Mouse (Mus musculus) midbrain, embryonic 12.5 days (tissue): ENCODE results near the gene Sptlc2. TPM values are rescaled to one million over a fixed set of nuclear protein-coding genes. Genes with fewer than 3 reads are reported as not detected.

Experiments used
- ATAC-seq: fragments of 200-750 bp; cut with Nextera tagmentation; 2 replicates; pipeline ENCODE4 v1.8.0; 2017; ENCODE audit warnings: low read depth, moderate TSS enrichment, moderate library complexity; ENCODE audit not compliant: low FRiP score
- H3K27ac ChIP-seq: fragments of 300-500 bp; sonication (generic); replicated peaks from 2 replicates; pipeline ENCODE4 v1.5.1; 2016; ENCODE audit warnings: mild to moderate bottlenecking
- H3K27me3 ChIP-seq: fragments of 300-500 bp; sonication (generic); 2 replicates; pipeline ENCODE4 v1.6.1; 2016; ENCODE audit warnings: mild to moderate bottlenecking
- H3K36me3 ChIP-seq: fragments of 300-500 bp; sonication (generic); 2 replicates; pipeline ENCODE4 v1.6.1; 2016
- H3K4me1 ChIP-seq: fragments of 300-500 bp; sonication (generic); 2 replicates; pipeline ENCODE4 v1.6.1; 2016
- H3K4me2 ChIP-seq: fragments of 300-500 bp; sonication (generic); replicated peaks from 2 replicates; pipeline ENCODE4 v1.6.1; 2016; ENCODE audit warnings: mild to moderate bottlenecking, moderate library complexity
- H3K4me3 ChIP-seq: fragments of 300-500 bp; sonication (generic); 2 replicates; pipeline ENCODE4 v1.5.1; 2016; ENCODE audit warnings: mild to moderate bottlenecking
- H3K9ac ChIP-seq: fragments of 300-500 bp; sonication (generic); replicated peaks from 2 replicates; pipeline ENCODE4 v1.6.1; 2016; ENCODE audit warnings: mild to moderate bottlenecking, moderate library complexity
- H3K9me3 ChIP-seq: fragments of 300-500 bp; sonication (generic); 2 replicates; pipeline ENCODE4 v1.6.1; 2016; ENCODE audit warnings: mild to moderate bottlenecking
- WGBS: fragments of 180-500 bp; shearing (Covaris S2); methylation state at CpG from one replicate; pipeline ENCODE4 v1.1.7; 2016; 5-methylcytosine and 5-hydroxymethylcytosine counted together
- polyA plus RNA-seq: library from polyadenylated mRNA; unstranded; fragments of >200 nt; fragmentation: Nextera tagmentation; extraction: Ambion mirVana; gene quantifications from 2 replicates; pipeline ENCODE4 v1.2.1, GENCODE M21; 2016

Gene Sptlc2
- polyA plus RNA-seq, 1 experiment from 2014 or later, result 65.2 TPM

DNA sequence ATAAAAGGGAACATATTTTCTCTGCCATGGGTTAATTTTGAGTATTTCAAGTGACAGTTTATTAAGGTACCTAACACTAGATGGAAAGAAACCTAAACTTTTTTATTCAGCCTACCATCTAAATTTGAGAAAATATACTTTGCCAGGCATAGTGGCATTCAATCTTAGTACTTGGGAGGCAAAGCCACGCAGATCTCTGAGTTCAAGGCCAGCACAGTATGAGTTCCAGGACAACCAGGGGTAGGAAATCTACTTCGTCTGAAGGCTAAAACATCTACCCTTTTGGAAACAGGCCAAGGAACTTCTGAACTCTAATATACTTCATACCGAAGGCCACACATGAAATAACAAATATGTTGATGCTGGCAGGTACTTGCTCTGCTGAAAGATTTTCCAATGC is 26.0 kb downstream of the Sptlc2 start:
- ATAC-seq, result no peak
- Histone ChIP-seq H3K9me3 (no peaks in the 10 kb centered on the region), H3K36me3 (0 out of 2 replicates have a peak, but pooled peaks cover 3% of the 10 kb centered on the region), H3K9ac (no peak overlapping the region), H3K4me1 (no peaks in the 10 kb centered on the region), H3K27me3 (no peaks in the 10 kb centered on the region), H3K4me3 (no peak overlapping the region), H3K27ac (no peak overlapping the region), H3K4me2 (no peak overlapping the region)
- 77% methylated on average over 3 of the region's 3 CpGs for WGBS

DNA sequence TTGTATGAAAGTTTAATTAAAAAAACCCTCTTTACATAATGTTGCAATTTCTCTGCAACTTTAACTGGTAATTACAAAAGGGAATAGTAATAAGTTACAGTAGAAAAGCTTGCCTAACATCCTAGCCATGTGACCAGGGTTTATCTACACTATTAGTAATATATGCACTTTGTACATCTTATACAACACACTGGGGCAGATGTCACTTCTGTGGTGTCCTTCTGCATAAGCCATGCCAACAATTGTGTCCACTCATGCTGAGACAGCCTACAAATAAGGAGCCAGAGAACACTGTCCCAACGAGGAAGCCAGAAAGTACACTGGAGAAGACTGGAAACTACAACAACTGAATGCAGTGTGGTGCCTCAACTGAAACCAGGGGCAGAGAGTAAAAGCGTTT is 40.1 kb downstream of the Sptlc2 start:
- Histone ChIP-seq H3K4me1 (no peaks in the 10 kb centered on the region), H3K4me2 (no peak overlapping the region), H3K4me3 (no peak overlapping the region), H3K36me3 (peaks cover 11% of the 10 kb centered on the region; the same call in 1 of the 2 replicates), H3K27me3 (no peaks in the 10 kb centered on the region), H3K9me3 (no peaks in the 10 kb centered on the region), H3K27ac (no peak overlapping the region), H3K9ac (no peak overlapping the region)
- WGBS, result 75% methylated on average over 2 of the region's 2 CpGs
- ATAC-seq, result no peak

DNA sequence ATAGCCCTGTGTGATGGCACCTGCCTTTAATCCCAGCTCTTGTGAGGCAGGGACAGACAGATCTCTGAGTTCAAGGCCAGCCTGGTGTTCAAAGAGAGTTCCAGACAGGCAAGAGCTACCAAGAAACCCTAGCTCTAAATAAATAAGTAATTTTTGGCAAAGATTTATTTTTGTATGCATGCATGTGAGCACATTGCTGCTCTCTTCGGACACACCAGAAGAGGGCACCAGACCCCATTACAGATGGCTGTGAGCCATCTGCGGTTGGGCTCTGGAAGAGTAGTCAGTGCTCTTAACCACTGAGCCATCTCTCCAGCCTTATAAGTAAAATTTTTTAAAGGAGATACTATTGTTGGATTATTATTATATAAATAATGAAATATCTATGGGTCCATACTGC is 40.6 kb downstream of the Sptlc2 start:
- H3K4me3 ChIP-seq, result no peak overlapping the region
- ATAC-seq, result no peak
- 92% methylated on average over 2 of the region's 2 CpGs for WGBS
- no peak overlapping the region for H3K9ac ChIP-seq
- no peaks in the 10 kb centered on the region for H3K27me3 ChIP-seq
- no peak overlapping the region for H3K4me2 ChIP-seq
- no peaks in the 10 kb centered on the region for H3K9me3 ChIP-seq
- H3K36me3 ChIP-seq, result peaks cover 11% of the 10 kb centered on the region; the same call in 1 of the 2 replicates
- H3K27ac ChIP-seq, result no peak overlapping the region
- no peaks in the 10 kb centered on the region for H3K4me1 ChIP-seq

DNA sequence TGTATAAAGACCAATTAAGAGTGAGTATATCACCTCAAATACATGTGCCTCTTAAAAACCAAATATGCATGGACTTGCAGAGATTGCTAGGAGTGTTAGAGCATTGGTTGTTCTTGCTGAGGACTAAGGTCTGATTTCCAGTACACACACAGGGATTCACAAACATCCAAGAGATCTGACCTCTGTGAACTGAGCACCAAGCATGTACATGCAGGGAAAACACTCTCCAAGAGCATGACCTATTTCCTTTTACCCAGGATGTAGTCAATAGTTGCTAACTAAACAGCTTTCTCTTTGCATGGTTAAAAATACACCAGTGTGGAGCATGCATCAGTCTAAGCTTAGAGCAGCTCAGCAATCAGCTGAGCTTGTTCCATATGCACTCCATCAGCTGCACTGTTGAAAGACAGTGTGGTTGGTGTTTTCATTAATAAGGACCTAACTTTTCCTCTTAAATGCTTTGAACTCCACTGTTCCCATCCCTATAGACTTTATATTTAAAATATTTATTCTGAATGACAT is 45.0 kb downstream of the Sptlc2 start:
- Histone ChIP-seq H3K4me2 (no peak overlapping the region), H3K9me3 (no peaks in the 10 kb centered on the region), H3K36me3 (peaks cover 23% of the 10 kb centered on the region), H3K27me3 (no peaks in the 10 kb centered on the region), H3K4me1 (no peaks in the 10 kb centered on the region), H3K4me3 (no peak overlapping the region), H3K9ac (no peak overlapping the region), H3K27ac (no peak overlapping the region)
- ATAC-seq, result no peak

DNA sequence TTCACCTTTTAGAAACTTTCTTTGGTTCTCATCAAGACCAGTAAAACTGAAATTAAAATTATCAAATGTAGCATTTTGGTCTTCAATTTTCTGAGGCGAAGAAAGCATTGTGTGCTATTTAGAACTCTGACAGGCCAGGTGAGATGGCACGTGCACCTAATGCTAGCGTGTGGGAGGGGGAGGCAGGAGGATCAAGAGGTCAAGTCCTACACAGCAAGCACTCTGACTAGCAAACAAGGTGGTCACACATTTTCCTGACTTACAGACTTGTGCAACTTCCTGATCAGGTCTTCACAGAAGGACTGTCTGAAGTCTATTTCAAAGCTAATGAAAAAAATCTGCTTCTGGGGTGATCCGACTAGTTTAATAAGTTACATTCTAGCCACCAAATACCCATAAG is 50.1 kb downstream of the Sptlc2 start:
- ATAC-seq, result no peak
- WGBS, result 88% methylated on average over 4 of the region's 4 CpGs
- no peak overlapping the region for H3K27ac ChIP-seq
- no peaks in the 10 kb centered on the region for H3K9me3 ChIP-seq
- no peaks in the 10 kb centered on the region for H3K27me3 ChIP-seq
- H3K36me3 ChIP-seq, result peaks cover 12% of the 10 kb centered on the region; the same call in 1 of the 2 replicates
- no peak overlapping the region for H3K4me3 ChIP-seq
- no peaks in the 10 kb centered on the region for H3K4me1 ChIP-seq
- no peak overlapping the region for H3K9ac ChIP-seq
- no peak overlapping the region for H3K4me2 ChIP-seq

DNA sequence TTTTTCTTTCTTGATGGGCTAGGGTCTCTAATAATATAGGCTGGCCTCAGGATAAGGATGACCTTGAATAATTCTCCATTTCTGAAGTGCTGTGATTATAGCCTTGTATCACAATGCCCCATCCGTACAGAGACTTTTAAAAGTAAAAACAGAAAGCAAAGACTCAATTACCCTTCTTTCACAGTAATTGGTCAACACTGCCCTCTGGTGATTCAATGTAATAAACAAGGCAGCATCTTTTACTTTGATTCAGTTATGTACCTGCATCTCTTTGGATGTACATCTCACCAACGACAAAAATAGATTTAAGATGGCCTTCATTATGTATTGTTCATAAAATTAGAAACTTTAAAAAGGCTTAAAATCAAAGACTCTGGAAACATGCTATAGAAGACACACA is 53.3 kb downstream of the Sptlc2 start:
- no peak overlapping the region for H3K9ac ChIP-seq
- no peak overlapping the region for H3K4me2 ChIP-seq
- 0 out of 2 replicates have a peak, but pooled peaks cover 3% of the 10 kb centered on the region for H3K36me3 ChIP-seq
- H3K4me1 ChIP-seq, result peaks cover 10% of the 10 kb centered on the region; the same call in 1 of the 2 replicates
- H3K9me3 ChIP-seq, result no peaks in the 10 kb centered on the region
- no peak for ATAC-seq
- peaks cover 26% of the 10 kb centered on the region for H3K27me3 ChIP-seq
- no peak overlapping the region for H3K27ac ChIP-seq
- 28% methylated on average over 2 of the region's 2 CpGs for WGBS
- H3K4me3 ChIP-seq, result no peak overlapping the region

DNA sequence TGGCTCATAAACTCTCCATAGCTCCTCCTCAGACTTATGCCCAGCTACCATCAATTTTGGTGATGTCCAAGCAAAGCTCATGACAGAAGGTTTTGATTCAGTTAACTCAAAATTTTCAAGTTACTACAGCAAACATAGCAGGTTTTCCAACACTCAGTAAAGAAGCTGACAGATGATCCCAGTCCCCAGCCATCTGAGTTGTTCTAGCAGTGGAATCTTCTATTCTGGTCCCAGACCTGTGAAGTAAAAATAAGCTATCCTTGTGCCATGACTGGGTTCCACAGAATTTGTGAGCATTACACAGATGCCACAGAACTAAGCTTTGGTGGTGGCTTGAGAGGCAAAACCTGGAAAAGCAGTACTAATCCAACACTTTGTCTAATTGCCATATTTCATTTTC is 54.4 kb downstream of the Sptlc2 start:
- Histone ChIP-seq H3K9me3 (no peaks in the 10 kb centered on the region), H3K27ac (no peak overlapping the region), H3K4me1 (peaks cover 10% of the 10 kb centered on the region; the same call in 1 of the 2 replicates), H3K27me3 (peaks cover 36% of the 10 kb centered on the region), H3K4me2 (no peak overlapping the region), H3K36me3 (no peaks in the 10 kb centered on the region), H3K4me3 (no peak overlapping the region), H3K9ac (no peak overlapping the region)
- ATAC-seq, result no peak

DNA sequence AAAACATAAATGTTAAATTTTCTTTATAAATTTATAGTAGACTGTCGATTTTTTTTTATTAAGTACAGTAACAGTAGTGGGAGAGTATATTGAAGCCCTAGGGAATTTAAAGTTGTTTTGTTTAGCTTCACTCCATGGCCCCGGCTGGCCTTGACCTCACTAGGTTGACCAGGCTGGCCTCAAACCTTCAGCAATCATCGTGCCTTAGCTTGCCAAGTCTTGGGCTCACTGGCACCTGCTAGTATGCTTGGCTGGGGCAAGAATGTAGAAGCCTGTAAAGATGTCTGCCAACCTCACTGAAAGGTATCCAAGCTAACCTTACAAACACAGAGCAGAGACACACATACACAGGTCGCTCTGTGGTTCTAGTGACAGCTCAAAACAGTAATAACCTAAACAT is 55.6 kb downstream of the Sptlc2 start:
- H3K9me3 ChIP-seq, result no peaks in the 10 kb centered on the region
- H3K27ac ChIP-seq, result no peak overlapping the region
- H3K27me3 ChIP-seq, result peaks cover 43% of the 10 kb centered on the region
- no peak overlapping the region for H3K4me3 ChIP-seq
- H3K9ac ChIP-seq, result no peak overlapping the region
- H3K4me1 ChIP-seq, result peaks cover 17% of the 10 kb centered on the region
- 94% methylated on average over 4 of the region's 4 CpGs for WGBS
- no peak for ATAC-seq
- H3K4me2 ChIP-seq, result no peak overlapping the region
- H3K36me3 ChIP-seq, result no peaks in the 10 kb centered on the region

DNA sequence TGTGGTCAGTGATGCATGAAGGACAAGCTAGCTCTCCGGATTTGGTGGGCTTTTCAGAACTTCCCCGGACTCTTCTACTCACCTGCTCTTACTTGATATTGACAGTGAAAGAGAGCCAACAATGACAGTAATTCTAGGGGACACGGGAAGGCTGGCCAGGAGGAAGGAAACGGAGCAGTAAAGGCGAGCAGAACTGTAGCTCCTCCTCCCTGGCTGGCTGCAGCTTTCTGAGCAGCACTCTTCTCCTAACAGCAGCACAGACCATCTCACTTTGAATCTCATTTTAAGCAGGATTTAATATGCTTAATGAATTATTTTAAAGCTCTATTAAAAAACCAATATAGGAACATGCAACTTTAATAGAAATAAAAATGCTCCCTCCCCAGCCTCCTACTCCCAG is 56.2 kb downstream of the Sptlc2 start:
- H3K27ac ChIP-seq, result no peak overlapping the region
- peaks cover 20% of the 10 kb centered on the region for H3K4me1 ChIP-seq
- H3K4me2 ChIP-seq, result no peak overlapping the region
- no peak overlapping the region for H3K9ac ChIP-seq
- H3K4me3 ChIP-seq, result no peak overlapping the region
- peaks cover 43% of the 10 kb centered on the region for H3K27me3 ChIP-seq
- no peaks in the 10 kb centered on the region for H3K9me3 ChIP-seq
- ATAC-seq, result no peak
- WGBS, result 21% methylated on average over 5 of the region's 5 CpGs
- H3K36me3 ChIP-seq, result no peaks in the 10 kb centered on the region

DNA sequence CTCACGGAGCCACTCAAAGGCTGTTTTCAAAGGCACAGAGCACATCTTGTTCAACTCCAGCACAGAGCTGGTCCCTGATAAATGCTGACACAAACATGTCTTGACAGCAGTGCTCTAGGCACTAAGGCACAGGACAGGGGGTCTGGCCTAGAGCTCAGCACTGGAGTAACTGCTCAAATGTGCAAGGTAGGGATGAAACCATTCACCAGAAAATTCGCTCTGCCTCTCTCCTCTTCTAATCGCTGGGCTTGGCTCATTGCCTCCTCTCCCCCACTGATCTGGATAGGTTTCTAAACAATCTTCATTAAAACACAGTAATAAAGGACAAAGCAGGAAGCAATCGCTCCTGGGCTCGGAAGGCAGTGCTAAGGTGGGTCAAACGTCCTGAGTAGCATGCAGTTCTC is 57.1 kb downstream of the Sptlc2 start:
- no peak for ATAC-seq
- no peak overlapping the region for H3K9ac ChIP-seq

DNA sequence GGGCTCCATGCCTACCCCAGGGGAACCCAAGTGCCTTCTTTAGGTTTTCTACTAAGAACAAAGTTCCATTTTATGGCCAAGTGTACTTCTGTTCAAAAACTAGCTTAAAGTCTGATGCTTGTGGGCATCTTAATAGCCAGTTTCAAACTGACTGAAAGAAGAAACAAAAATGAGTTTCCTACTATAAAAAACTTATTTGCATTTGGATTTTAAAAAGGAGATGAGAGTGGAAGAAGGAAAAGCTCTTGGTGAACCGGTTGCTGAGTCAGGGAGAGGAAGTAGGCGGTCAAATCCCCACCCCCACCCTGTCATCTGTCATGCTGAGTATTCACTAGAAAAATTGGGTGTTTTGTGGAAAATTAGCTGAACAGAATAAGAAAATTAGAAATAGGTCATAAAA is 57.9 kb downstream of the Sptlc2 start:
- Histone ChIP-seq H3K36me3 (no peaks in the 10 kb centered on the region), H3K9me3 (no peaks in the 10 kb centered on the region), H3K27ac (no peak overlapping the region), H3K4me3 (no peak overlapping the region), H3K4me2 (no peak overlapping the region), H3K4me1 (peaks cover 24% of the 10 kb centered on the region), H3K9ac (no peak overlapping the region), H3K27me3 (peaks cover 56% of the 10 kb centered on the region)
- ATAC-seq, result no peak
- 68% methylated on average over 2 of the region's 2 CpGs for WGBS

More for the DNA sequence above, 57.1 kb downstream of the Sptlc2 start:
- H3K27me3 ChIP-seq, result peaks cover 47% of the 10 kb centered on the region
- H3K27ac ChIP-seq, result no peak overlapping the region
- no peak overlapping the region for H3K4me2 ChIP-seq
- peaks cover 23% of the 10 kb centered on the region for H3K4me1 ChIP-seq
- no peaks in the 10 kb centered on the region for H3K9me3 ChIP-seq
- 43% methylated on average over 6 of the region's 6 CpGs for WGBS
- H3K4me3 ChIP-seq, result no peak overlapping the region
- no peaks in the 10 kb centered on the region for H3K36me3 ChIP-seq

DNA sequence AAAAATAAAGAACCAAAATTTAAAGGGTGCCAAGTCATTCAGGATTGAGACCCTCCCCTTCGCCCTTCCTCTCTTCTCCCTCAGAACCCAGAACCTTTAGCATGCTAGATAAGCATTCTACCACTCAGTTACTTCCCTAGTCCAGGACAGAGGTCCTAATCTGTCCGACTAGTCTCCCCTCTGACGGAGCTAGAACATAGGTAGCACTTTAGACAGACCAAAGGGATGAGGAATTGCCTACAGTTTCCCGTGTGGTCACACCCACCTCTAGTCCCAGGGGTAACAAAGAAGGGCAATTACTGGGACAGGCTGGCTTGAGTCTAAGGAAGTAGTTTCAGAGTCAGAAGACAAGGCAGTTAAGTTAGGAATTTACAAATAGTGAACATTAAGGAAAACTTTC is 60.1 kb downstream of the Sptlc2 start:
- peaks cover 73% of the 10 kb centered on the region for H3K27me3 ChIP-seq
- peak; percentile 63 for ATAC-seq

DNA sequence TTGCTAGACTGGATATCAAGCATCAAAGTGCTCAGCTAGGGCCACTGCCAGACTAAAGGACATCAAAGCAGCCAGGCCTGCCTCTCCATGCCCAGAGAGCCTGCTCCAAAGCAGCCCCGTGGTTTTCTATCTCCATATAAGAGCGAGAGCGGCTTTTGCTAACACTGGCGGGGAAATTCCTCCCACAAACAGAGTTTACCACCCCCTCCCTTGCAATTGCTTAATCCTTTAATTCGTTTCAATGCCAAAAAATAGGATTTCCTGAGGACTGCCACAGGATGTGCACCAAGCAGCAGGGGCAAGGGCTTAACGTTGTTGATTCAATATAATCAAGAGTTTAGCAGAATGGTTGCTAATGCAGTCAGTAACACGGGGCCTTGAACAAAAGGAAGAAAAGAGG is 60.5 kb downstream of the Sptlc2 start:
- 3% methylated on average over 7 of the region's 7 CpGs for WGBS
- Histone ChIP-seq H3K27ac (no peak overlapping the region), H3K36me3 (0 out of 2 replicates have a peak, but pooled peaks cover 3% of the 10 kb centered on the region), H3K4me3 (no peak overlapping the region), H3K9ac (no peak overlapping the region), H3K4me2 (no peak overlapping the region), H3K27me3 (peaks cover 71% of the 10 kb centered on the region), H3K9me3 (no peaks in the 10 kb centered on the region), H3K4me1 (peaks cover 24% of the 10 kb centered on the region)
- peak; percentile 78 for ATAC-seq

More for the DNA sequence above, 60.1 kb downstream of the Sptlc2 start:
- no peak overlapping the region for H3K9ac ChIP-seq
- no peak overlapping the region for H3K4me2 ChIP-seq
- peaks cover 24% of the 10 kb centered on the region for H3K4me1 ChIP-seq
- 0 out of 2 replicates have a peak, but pooled peaks cover 3% of the 10 kb centered on the region for H3K36me3 ChIP-seq
- no peaks in the 10 kb centered on the region for H3K9me3 ChIP-seq
- WGBS, result 12% methylated on average over 4 of the region's 4 CpGs
- H3K4me3 ChIP-seq, result no peak overlapping the region
- H3K27ac ChIP-seq, result no peak overlapping the region
